Mouse (Mus musculus): ENCODE data around the gene Alyref.

Gene Alyref

DNA sequence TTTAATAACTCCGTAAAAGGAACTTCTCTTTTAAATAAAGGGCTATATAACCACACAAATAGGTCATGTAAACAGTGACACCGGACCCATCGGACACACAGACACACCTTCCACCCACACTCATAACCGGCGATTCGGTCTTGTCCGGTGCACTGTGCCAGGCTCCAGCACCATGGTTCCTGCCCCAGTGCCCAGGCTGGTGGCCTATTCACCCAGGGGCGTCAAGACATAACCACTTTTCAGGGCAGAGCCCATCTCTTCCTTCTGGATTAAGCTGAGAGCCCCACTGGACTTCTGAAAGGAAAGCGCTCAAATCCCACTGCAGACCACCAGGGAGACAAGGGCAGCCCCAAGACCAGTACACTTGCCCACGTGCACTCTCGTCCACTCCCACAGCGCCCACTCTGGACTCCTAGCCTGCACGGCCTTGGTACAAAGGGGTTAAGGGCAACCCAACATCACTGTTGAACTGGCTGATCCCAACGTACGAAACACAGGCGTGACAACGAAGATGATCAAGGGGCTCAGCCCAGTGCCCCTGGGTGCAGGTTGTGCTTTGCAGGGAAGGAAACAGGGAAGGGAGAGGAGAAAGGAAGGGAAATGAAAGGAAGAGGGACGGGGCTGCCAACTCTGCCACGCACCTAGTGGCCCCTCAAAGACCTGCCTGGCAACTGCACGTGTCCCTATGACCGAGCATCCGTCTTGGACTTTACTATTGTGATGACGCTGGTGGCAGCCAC, 30.6 kb upstream of the Alyref start:
- peaks cover 82% of the 10 kb centered on the region for H3K4me1 ChIP-seq (replicated peaks; ENCODE audit: low read depth, low read length)
- H3K27me3 ChIP-seq (ENCODE audit: insufficient read depth, low read length) = no peaks in the 10 kb centered on the region
- no peak for TF ChIP-seq CTCF (conservative IDR thresholded peaks at IDR 0.05; ENCODE audit: low read length)
- TF ChIP-seq POU5F1 (IDR thresholded peaks at IDR 0.05; ENCODE audit: borderline replicate concordance, low read length) = no peak
- TF ChIP-seq NANOG (IDR thresholded peaks at IDR 0.05; ENCODE audit: borderline replicate concordance, low read length) = no peak
- H3K36me3 ChIP-seq (ENCODE audit: insufficient read depth, low read length) = peaks cover 57% of the 10 kb centered on the region
- no peaks in the 10 kb centered on the region for H3K9me3 ChIP-seq (ENCODE audit: low read length)
- H3K4me3 ChIP-seq (replicated peaks; ENCODE audit: low read length) = peak overlapping the region; percentile 95

DNA sequence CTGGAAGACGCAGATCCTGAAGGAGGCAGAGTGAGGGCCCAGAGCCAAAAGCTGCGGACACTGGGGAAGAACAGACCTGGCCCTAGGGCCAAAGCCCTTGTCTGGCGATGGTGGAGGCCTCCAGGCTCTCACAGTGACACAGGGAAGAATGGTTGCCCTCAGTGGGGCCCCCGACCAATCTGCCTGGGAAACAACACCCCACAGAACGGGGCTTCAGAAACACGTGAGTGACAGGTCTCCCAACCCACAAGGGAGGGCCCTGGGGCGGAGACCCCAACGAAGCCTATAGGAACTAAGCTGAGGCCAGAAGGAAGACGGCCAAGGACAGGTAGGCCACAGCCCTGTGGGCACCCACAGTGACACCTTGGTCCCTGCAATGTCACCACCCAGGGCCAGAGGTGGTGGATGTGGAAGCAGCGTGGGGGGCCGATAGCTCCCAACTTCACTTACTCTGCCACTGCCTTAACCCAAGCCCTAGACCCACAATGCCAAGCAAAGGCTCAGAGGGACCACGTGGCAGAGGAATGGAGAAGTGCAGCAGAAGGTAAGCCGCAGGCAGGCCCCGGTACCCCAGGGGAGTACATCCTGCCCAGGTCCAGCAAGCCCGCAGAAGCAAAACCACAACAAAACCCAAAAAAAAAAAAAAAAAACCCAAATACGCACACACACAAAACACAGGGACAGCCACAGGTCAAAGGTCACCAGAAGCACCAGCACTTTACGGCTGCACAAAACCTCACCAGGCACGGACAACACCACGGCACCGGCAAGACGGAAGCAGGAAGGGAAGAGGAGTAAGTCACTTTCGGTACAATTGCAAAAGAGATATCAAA, 29.5 kb upstream of the Alyref start:
- peaks cover 67% of the 10 kb centered on the region for H3K36me3 ChIP-seq (ENCODE audit: insufficient read depth, low read length)
- H3K27me3 ChIP-seq (ENCODE audit: insufficient read depth, low read length) = no peaks in the 10 kb centered on the region
- H3K4me3 ChIP-seq (replicated peaks; ENCODE audit: low read length) = peak overlapping the region; percentile 37
- TF ChIP-seq CTCF (conservative IDR thresholded peaks at IDR 0.05; ENCODE audit: low read length) = no peak
- H3K9me3 ChIP-seq (ENCODE audit: low read length) = no peaks in the 10 kb centered on the region
- H3K4me1 ChIP-seq (replicated peaks; ENCODE audit: low read depth, low read length) = peaks cover 86% of the 10 kb centered on the region

- no peaks in the 10 kb centered on the region for H3K9me3 ChIP-seq (ENCODE audit: low read length)
- TF ChIP-seq CTCF (conservative IDR thresholded peaks at IDR 0.05; ENCODE audit: low read length) (no peak), POU5F1 (IDR thresholded peaks at IDR 0.05; ENCODE audit: borderline replicate concordance, low read length) (no peak), NANOG (IDR thresholded peaks at IDR 0.05; ENCODE audit: borderline replicate concordance, low read length) (no peak)
- H3K36me3 ChIP-seq (ENCODE audit: insufficient read depth, low read length) = peaks cover 73% of the 10 kb centered on the region
- no peaks in the 10 kb centered on the region for H3K27me3 ChIP-seq (ENCODE audit: insufficient read depth, low read length)
- H3K4me1 ChIP-seq (replicated peaks; ENCODE audit: low read depth, low read length) = peaks cover 85% of the 10 kb centered on the region
- H3K4me3 ChIP-seq (replicated peaks; ENCODE audit: low read length) = peak overlapping the region; percentile 37; the same call in 1 of the 2 replicates
Observed at GRCm38 (mm10) chr11:120626785-120627467, 28.8 kb upstream of the Alyref start.

DNA sequence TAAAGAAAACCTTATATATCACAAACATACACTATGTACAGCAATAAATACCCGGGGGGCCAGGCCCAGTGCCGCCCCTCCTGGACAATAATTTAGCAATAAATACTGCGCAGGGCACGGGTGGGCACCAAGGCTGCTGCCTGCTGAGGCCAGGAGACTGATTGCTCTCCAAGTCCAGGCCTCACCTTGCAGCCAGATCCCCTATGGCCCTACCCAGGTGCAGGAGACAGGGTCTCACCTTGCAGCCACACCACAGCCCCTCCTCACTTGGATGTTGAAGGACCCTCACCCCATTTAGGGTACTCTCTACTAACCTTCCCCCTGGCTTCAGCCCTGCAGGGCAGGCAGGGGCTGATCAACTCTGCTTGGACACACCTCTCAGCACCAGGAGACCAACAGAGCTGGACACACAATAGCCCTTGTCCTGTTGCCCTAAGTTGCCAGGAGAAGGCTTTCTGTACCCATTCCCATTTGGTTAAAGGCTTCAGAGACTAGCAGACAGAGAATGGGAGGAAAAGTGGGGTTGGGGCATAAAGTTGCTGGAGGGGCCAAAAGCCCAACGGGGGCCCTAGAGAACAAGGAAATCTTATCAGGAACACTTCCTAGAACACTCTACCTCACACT, 27.1 kb upstream of the Alyref start, which contains the start of gene Sirt7:
TSS of gene Sirt7 (minus strand) at position 89 of the 624 bp plus-strand sequence.
- no peak for TF ChIP-seq NANOG (IDR thresholded peaks at IDR 0.05; ENCODE audit: borderline replicate concordance, low read length)
- no peak for TF ChIP-seq CTCF (conservative IDR thresholded peaks at IDR 0.05; ENCODE audit: low read length)
- no peak for TF ChIP-seq POU5F1 (IDR thresholded peaks at IDR 0.05; ENCODE audit: borderline replicate concordance, low read length)
- Histone ChIP-seq H3K4me3 (replicated peaks; ENCODE audit: low read length) (peak within 1 kb of the TSS; percentile 98), H3K27me3 (ENCODE audit: insufficient read depth, low read length) (no peaks in the 10 kb centered on the region)

DNA sequence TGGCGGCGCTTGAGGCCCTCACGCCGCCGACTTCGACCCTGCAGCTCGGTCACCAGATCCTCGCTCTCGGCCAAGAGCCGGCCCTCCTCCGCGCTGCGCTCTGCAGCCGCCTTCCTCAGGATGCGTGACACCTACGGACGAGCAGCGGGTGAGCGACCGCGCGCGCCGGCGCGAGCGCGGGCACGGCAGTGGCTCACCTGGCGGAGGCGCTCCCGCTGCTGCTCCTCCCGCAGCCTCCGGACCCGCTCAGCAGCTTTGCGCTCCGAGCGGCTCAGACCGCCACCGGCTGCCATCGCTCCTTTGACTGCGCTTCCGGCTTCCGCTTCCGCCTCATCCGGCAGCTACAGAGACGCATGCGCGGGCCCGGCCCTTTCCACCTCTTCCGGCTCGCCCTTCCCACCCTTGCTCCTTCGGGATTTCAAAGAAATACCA, 26.5 kb upstream of the Alyref start:
- Histone ChIP-seq H3K4me3 (replicated peaks; ENCODE audit: low read length) (peak overlapping the region; percentile 98), H3K27me3 (ENCODE audit: insufficient read depth, low read length) (no peaks in the 10 kb centered on the region), H3K4me1 (replicated peaks; ENCODE audit: low read depth, low read length) (peaks cover 83% of the 10 kb centered on the region), H3K9me3 (ENCODE audit: low read length) (no peaks in the 10 kb centered on the region), H3K36me3 (ENCODE audit: insufficient read depth, low read length) (peaks cover 82% of the 10 kb centered on the region)
- TF ChIP-seq NANOG (IDR thresholded peaks at IDR 0.05; ENCODE audit: borderline replicate concordance, low read length) (no peak), POU5F1 (IDR thresholded peaks at IDR 0.05; ENCODE audit: borderline replicate concordance, low read length) (no peak), CTCF (conservative IDR thresholded peaks at IDR 0.05; ENCODE audit: low read length) (no peak)

More for the DNA sequence above, 27.1 kb upstream of the Alyref start, which contains the start of gene Sirt7:
- peaks cover 79% of the 10 kb centered on the region for H3K36me3 ChIP-seq (ENCODE audit: insufficient read depth, low read length)
- peaks cover 83% of the 10 kb centered on the region for H3K4me1 ChIP-seq (replicated peaks; ENCODE audit: low read depth, low read length)
- no peaks in the 10 kb centered on the region for H3K9me3 ChIP-seq (ENCODE audit: low read length)

- no peak for TF ChIP-seq NANOG (IDR thresholded peaks at IDR 0.05; ENCODE audit: borderline replicate concordance, low read length)
- peak; percentile 45 for TF ChIP-seq CTCF (conservative IDR thresholded peaks at IDR 0.05; ENCODE audit: low read length)
- H3K27me3 ChIP-seq (ENCODE audit: insufficient read depth, low read length) = no peaks in the 10 kb centered on the region
- peak overlapping the region; percentile 98 for H3K4me3 ChIP-seq (replicated peaks; ENCODE audit: low read length)
Observed at GRCm38 (mm10) chr11:120623961-120624679, 26.0 kb upstream of the Alyref start.

GRCm38 (mm10) chr11:120622805-120623204, 24.6 kb upstream of the Alyref start:
- Histone ChIP-seq H3K36me3 (ENCODE audit: insufficient read depth, low read length) (peaks cover 79% of the 10 kb centered on the region), H3K4me3 (replicated peaks; ENCODE audit: low read length) (no peak overlapping the region), H3K27me3 (ENCODE audit: insufficient read depth, low read length) (no peaks in the 10 kb centered on the region), H3K4me1 (replicated peaks; ENCODE audit: low read depth, low read length) (peaks cover 79% of the 10 kb centered on the region), H3K9me3 (ENCODE audit: low read length) (no peaks in the 10 kb centered on the region)
- TF ChIP-seq CTCF (conservative IDR thresholded peaks at IDR 0.05; ENCODE audit: low read length) = no peak
- TF ChIP-seq POU5F1 (IDR thresholded peaks at IDR 0.05; ENCODE audit: borderline replicate concordance, low read length) = no peak
- TF ChIP-seq NANOG (IDR thresholded peaks at IDR 0.05; ENCODE audit: borderline replicate concordance, low read length) = no peak

More at GRCm38 (mm10) chr11:120623961-120624679, 26.0 kb upstream of the Alyref start:
- peaks cover 81% of the 10 kb centered on the region for H3K36me3 ChIP-seq (ENCODE audit: insufficient read depth, low read length)
- H3K4me1 ChIP-seq (replicated peaks; ENCODE audit: low read depth, low read length) = peaks cover 80% of the 10 kb centered on the region
- H3K9me3 ChIP-seq (ENCODE audit: low read length) = no peaks in the 10 kb centered on the region
